Mouse (Mus musculus): ENCODE results near the gene Kcnk1. TPM values are rescaled to one million over a fixed set of nuclear protein-coding genes. Genes with fewer than 3 reads are reported as not detected.

Gene Kcnk1
- total and polyA plus RNA-seq, 3 experiments = not detected

DNA sequence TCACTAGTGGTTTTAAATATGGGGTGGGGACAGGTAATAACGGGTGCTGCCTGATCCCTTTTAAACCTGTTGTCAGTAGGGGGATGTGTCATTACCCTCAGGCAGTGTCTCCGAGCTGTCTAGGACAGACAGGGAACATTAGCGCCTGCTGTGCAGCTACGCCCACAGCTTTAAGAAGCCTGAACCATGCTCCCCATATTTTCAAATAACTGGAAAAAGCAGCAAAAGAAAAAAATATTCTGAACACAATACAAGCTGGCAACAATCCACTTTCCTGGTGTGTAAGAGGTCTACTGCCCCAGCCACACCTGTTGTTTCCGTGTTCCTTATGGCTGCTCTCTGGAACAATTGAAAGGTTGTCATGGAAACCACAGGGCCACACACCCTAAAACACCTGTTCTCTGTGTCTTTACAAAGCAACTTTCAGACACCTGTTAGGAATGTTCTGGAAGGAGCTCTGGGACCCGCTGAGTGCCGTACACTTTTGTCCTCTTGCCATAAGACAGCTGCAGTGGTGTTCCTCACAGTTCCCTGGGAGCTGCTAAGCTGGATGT, 4.9 kb downstream of the Kcnk1 start:
- no peak overlapping the region for H3K9ac ChIP-seq (ENCODE audit: insufficient read depth, low read depth)
- H3K79me2 ChIP-seq (replicated peaks; ENCODE audit: control insufficient read depth, extremely low read depth, insufficient read depth, poor library complexity, severe bottlenecking) = no peaks in the 10 kb centered on the region
- TF ChIP-seq ZC3H11A (IDR thresholded peaks at IDR 0.05; ENCODE audit: low read depth, low read length) = no peak
- no peak for TF ChIP-seq KAT2A (IDR thresholded peaks at IDR 0.05; ENCODE audit: insufficient replicate concordance, low read length)
- TF ChIP-seq MAX (IDR thresholded peaks at IDR 0.05; ENCODE audit: low read length) = no peak
- TF ChIP-seq RAD21 (IDR thresholded peaks at IDR 0.05; ENCODE audit: low read depth, low read length) = no peak
- TF ChIP-seq PAX5 (IDR thresholded peaks at IDR 0.05; ENCODE audit: low read length) = no peak
- no peak for TF ChIP-seq CHD2 (IDR thresholded peaks at IDR 0.05; ENCODE audit: low read length)
- TF ChIP-seq RCOR1 (conservative IDR thresholded peaks at IDR 0.05; ENCODE audit: low read depth, low read length) = no peak
- TF ChIP-seq ZKSCAN1 (IDR thresholded peaks at IDR 0.05; ENCODE audit: borderline replicate concordance, low read depth, low read length) = no peak
- no peaks in the 10 kb centered on the region for H3K9me3 ChIP-seq (replicated peaks; ENCODE audit: low read length)
- H3K4me3 ChIP-seq (replicated peaks in 1 of 3; ENCODE audit: low read depth in 2 of 3, low read length in 2 of 3, poor library complexity in 1 of 3) = no peak overlapping the region
- H3K4me2 ChIP-seq (ENCODE audit: insufficient read depth, low read depth, poor library complexity, severe bottlenecking) = no peak overlapping the region
- H3K27ac ChIP-seq (ENCODE audit: insufficient read depth, low read depth) = no peak overlapping the region
- in situ Hi-C loops (cut with MboI; ENCODE audit: low pct_ligation_motif_present, low pct_unique_long_range_greater_than_20kb, low sequenced_read_pairs) (no loop called here), dilution Hi-C loops (cut with MboI; ENCODE audit: extremely low pct_ligation_motif_present, extremely low pct_unique_long_range_greater_than_20kb, low sequenced_read_pairs) (no loop called here)
- H3K4me1 ChIP-seq (ENCODE audit: control insufficient read depth in 1 of 2, insufficient read depth in 2 of 2) = no peaks in the 10 kb centered on the region
- H3K36me3 ChIP-seq (replicated peaks in 1 of 2; ENCODE audit: control insufficient read depth in 1 of 2, insufficient read depth in 1 of 2, low read length in 1 of 2) = no peaks in the 10 kb centered on the region
- no peak for DNase-seq (ENCODE audit: extremely low read depth)
- peaks cover 86% of the 10 kb centered on the region for H3K27me3 ChIP-seq (replicated peaks)

DNA sequence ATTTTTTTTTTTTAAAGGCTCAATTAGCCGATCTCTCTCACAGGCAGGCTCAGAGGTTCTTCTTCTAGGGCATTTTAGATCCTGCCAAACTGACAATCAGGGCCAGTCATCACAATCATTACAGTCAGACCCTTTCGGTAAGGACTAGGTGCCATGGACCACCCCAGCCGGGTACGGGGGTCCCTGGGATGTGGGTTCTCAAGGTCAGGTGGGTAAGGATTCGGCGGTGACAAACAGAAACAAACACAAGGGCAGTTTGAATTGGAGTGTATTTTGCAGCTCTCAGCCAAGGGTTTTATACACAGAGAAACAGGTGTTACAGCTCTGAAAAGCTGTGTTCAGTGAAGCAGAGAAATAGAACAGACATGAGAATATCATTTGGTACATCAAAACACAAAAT, 8.6 kb downstream of the Kcnk1 start:
- Histone ChIP-seq H3K27ac (ENCODE audit: insufficient read depth, low read depth) (no peak overlapping the region), H3K79me2 (replicated peaks; ENCODE audit: control insufficient read depth, extremely low read depth, insufficient read depth, poor library complexity, severe bottlenecking) (no peaks in the 10 kb centered on the region), H3K9ac (ENCODE audit: insufficient read depth, low read depth) (no peak overlapping the region), H3K27me3 (replicated peaks) (peaks cover 81% of the 10 kb centered on the region), H3K36me3 (replicated peaks in 1 of 2; ENCODE audit: control insufficient read depth in 1 of 2, insufficient read depth in 1 of 2, low read length in 1 of 2) (no peaks in the 10 kb centered on the region), H3K4me2 (ENCODE audit: insufficient read depth, low read depth, poor library complexity, severe bottlenecking) (no peak overlapping the region), H3K4me1 (ENCODE audit: control insufficient read depth in 1 of 2, insufficient read depth in 2 of 2) (no peaks in the 10 kb centered on the region), H3K4me3 (replicated peaks in 1 of 3; ENCODE audit: low read depth in 2 of 3, low read length in 2 of 3, poor library complexity in 1 of 3) (no peak overlapping the region), H3K9me3 (replicated peaks; ENCODE audit: low read length) (no peaks in the 10 kb centered on the region)
- TF ChIP-seq JUN (IDR thresholded peaks at IDR 0.05; ENCODE audit: insufficient read depth, low read depth, low read length) = no peak
- no peak for TF ChIP-seq CHD1 (IDR thresholded peaks at IDR 0.05; ENCODE audit: low read depth, low read length)
- TF ChIP-seq TBP (conservative IDR thresholded peaks at IDR 0.05; ENCODE audit: low read depth, low read length) = no peak
- no peak for TF ChIP-seq IRF4 (IDR thresholded peaks at IDR 0.05; ENCODE audit: low read depth, low read length)
- dilution Hi-C loops (cut with MboI; ENCODE audit: extremely low pct_ligation_motif_present, extremely low pct_unique_long_range_greater_than_20kb, low sequenced_read_pairs) = no loop called here
- no peak for DNase-seq (ENCODE audit: extremely low read depth)
- in situ Hi-C loops (cut with MboI; ENCODE audit: low pct_ligation_motif_present, low pct_unique_long_range_greater_than_20kb, low sequenced_read_pairs) = no loop called here

DNA sequence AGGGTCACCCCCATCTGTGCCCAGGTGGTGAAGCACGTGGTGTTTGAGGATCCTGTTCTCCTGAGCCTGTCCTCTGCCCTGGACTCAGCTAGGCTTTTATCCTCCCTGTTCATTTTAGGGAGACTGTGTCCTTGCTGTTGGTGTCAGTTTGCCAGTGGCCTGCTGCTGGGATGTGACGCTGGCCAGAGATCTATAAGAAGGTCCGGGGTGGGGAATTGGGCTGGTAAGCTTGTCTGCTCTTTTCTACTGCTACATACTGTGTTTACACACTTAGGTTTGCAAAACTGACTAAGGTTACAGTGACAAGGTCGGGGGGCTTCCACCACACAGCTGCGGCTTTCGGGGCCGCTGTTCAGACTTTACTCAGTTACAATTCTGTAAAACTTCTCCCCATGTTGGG, 10.0 kb downstream of the Kcnk1 start:
- TF ChIP-seq MYC (IDR thresholded peaks at IDR 0.05; ENCODE audit: low read depth, low read length) (no peak), NRF1 (IDR thresholded peaks at IDR 0.05; ENCODE audit: low read depth, low read length) (no peak), GABPA (IDR thresholded peaks at IDR 0.05; ENCODE audit: insufficient replicate concordance, low read depth, low read length) (no peak), USF1 (IDR thresholded peaks at IDR 0.05; ENCODE audit: low read depth, low read length) (no peak), CHD2 (IDR thresholded peaks at IDR 0.05; ENCODE audit: low read length) (no peak), EP300 (IDR thresholded peaks at IDR 0.05; ENCODE audit: low read length) (no peak), ELF1 (IDR thresholded peaks at IDR 0.05; ENCODE audit: low read depth, low read length) (no peak)
- H3K4me2 ChIP-seq (ENCODE audit: insufficient read depth, low read depth, poor library complexity, severe bottlenecking) = no peak overlapping the region
- DNase-seq (ENCODE audit: extremely low read depth) = no peak
- no peak overlapping the region for H3K27ac ChIP-seq (ENCODE audit: insufficient read depth, low read depth)
- in situ Hi-C loops (cut with MboI; ENCODE audit: low pct_ligation_motif_present, low pct_unique_long_range_greater_than_20kb, low sequenced_read_pairs) (no loop called here), dilution Hi-C loops (cut with MboI; ENCODE audit: extremely low pct_ligation_motif_present, extremely low pct_unique_long_range_greater_than_20kb, low sequenced_read_pairs) (no loop called here)
- H3K9me3 ChIP-seq (replicated peaks; ENCODE audit: low read length) = no peaks in the 10 kb centered on the region
- H3K79me2 ChIP-seq (replicated peaks; ENCODE audit: control insufficient read depth, extremely low read depth, insufficient read depth, poor library complexity, severe bottlenecking) = no peaks in the 10 kb centered on the region
- no peak overlapping the region for H3K9ac ChIP-seq (ENCODE audit: insufficient read depth, low read depth)
- no peaks in the 10 kb centered on the region for H3K4me1 ChIP-seq (ENCODE audit: control insufficient read depth in 1 of 2, insufficient read depth in 2 of 2)
- H3K36me3 ChIP-seq (replicated peaks in 1 of 2; ENCODE audit: control insufficient read depth in 1 of 2, insufficient read depth in 1 of 2, low read length in 1 of 2) = no peaks in the 10 kb centered on the region
- peaks cover 73% of the 10 kb centered on the region for H3K27me3 ChIP-seq (replicated peaks)
- no peak overlapping the region for H3K4me3 ChIP-seq (replicated peaks in 1 of 3; ENCODE audit: low read depth in 2 of 3, low read length in 2 of 3, poor library complexity in 1 of 3)

Data from CH12.LX (cell line).